Mouse (Mus musculus) B cell, adult 2 months (primary cell): ENCODE data around the gene Actr8.

Source experiments
- DNase-seq, 2 experiments: peaks; one replicate each; pipeline ENCODE4 v3.0.0; 2022

Actr8 gene

GRCm38 (mm10) chr14:29996000-29996751 is 18.0 kb downstream of the Actr8 start:
- no peak for DNase-seq

GRCm38 (mm10) chr14:29997345-29997744 is 19.2 kb downstream of the Actr8 start:
- DNase-seq = no peak

- no peak for DNase-seq
These were observed 20.8 kb downstream of the Actr8 start for GRCm38 (mm10) chr14:29998747-29999474.

- no peak for DNase-seq
These were observed 21.3 kb downstream of the Actr8 start for GRCm38 (mm10) chr14:29999475-29999811.

- no peak for DNase-seq
These were observed 30.8 kb downstream of the Actr8 start, which contains the start of the genes Il17rb and Chdh for GRCm38 (mm10) chr14:30008733-30009575. TSS of gene Il17rb (minus strand) at chr14:30008896. TSS of gene Chdh (plus strand) at chr14:30009023.

- DNase-seq = no peak
These were observed 31.9 kb downstream of the Actr8 start for GRCm38 (mm10) chr14:30009864-30010560.

GRCm38 (mm10) chr14:30011886-30012560 is 33.9 kb downstream of the Actr8 start:
- DNase-seq = no peak

GRCm38 (mm10) chr14:30014487-30014886 is 36.4 kb downstream of the Actr8 start:
- DNase-seq = no peak

- no peak for DNase-seq
These were observed 36.9 kb downstream of the Actr8 start for GRCm38 (mm10) chr14:30015008-30015407.

- no peak for DNase-seq
These were observed 38.5 kb downstream of the Actr8 start for GRCm38 (mm10) chr14:30016666-30017065.

GRCm38 (mm10) chr14:30017794-30018462 is 39.8 kb downstream of the Actr8 start:
- DNase-seq = no peak

- no peak for DNase-seq
These were observed 40.3 kb downstream of the Actr8 start for GRCm38 (mm10) chr14:30018463-30018801.

- no peak for DNase-seq
These were observed 40.7 kb downstream of the Actr8 start for GRCm38 (mm10) chr14:30018846-30019245.

- no peak for DNase-seq
These were observed 41.2 kb downstream of the Actr8 start for GRCm38 (mm10) chr14:30019375-30019774.

- DNase-seq = no peak
These were observed 41.8 kb downstream of the Actr8 start for GRCm38 (mm10) chr14:30019792-30020575.

GRCm38 (mm10) chr14:30022471-30022870 is 44.3 kb downstream of the Actr8 start:
- no peak for DNase-seq

GRCm38 (mm10) chr14:30024387-30024786 is 46.2 kb downstream of the Actr8 start:
- DNase-seq = no peak

- peak; percentile 72 to 74 for DNase-seq
These were observed 49.2 kb downstream of the Actr8 start for GRCm38 (mm10) chr14:30027378-30027777.

- no peak for DNase-seq
These were observed 55.3 kb downstream of the Actr8 start for GRCm38 (mm10) chr14:30033405-30033804.

- no peak for DNase-seq
These were observed 60.3 kb downstream of the Actr8 start for GRCm38 (mm10) chr14:30038431-30038830.

GRCm38 (mm10) chr14:30039413-30039812 is 61.3 kb downstream of the Actr8 start:
- DNase-seq = no peak
